Mouse (Mus musculus) left cerebral cortex, postnatal 4 days (tissue): ENCODE results near the gene Ece1. TPM values are rescaled to one million over a fixed set of nuclear protein-coding genes. Genes with fewer than 3 reads are reported as not detected.
"Not testable (repeated sequence)": the region's sequence is repeated elsewhere in the genome, so short reads cannot be mapped to it uniquely, and the experiment has no call there.

Source experiments
- DNase-seq: peaks from one replicate; pipeline ENCODE4 v3.0.0-alpha.2; 2022
- intact Hi-C: fragments of 180-260 bp; cut with DNase I; formaldehyde crosslinking; loops from one replicate; pipeline ENCODE4 v1.15.1; 2025
- total RNA-seq, 2 experiments: library from RNA; stranded (reverse); gene quantifications; 2 replicates each; pipeline ENCODE4 v1.2.3; 2021

Ece1 gene
- total RNA-seq, 2 experiments from 2014 or later = 47.3 to 49.5 TPM

DNA sequence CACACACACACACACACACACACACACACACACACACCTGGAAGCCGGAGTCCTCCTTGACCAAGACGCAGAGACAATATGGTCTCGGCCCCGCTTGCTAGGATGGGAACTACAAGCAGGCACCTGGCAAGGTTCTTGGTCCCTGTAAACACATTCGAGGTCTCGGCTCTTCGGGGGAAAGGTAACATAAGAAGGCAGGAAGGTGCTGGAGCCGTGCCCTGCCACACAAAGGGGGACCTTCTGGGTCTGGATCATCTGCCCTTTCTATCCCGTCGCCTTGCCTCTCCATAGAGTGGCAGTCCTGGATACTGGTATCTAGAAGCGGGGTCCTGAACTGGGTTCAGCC is 102.5 kb downstream of the Ece1 start:
- no peak for DNase-seq
- intact Hi-C loops = loop anchor here (10.0 kb wide), 2 partner anchors 150 to 350 kb away; no protein-coding TSS in a partner anchor

- intact Hi-C loops = loop anchor here (10.0 kb wide), 2 partner anchors 147 to 347 kb away; no protein-coding TSS in a partner anchor
- DNase-seq = peak; percentile 57
Measured at GRCm38 (mm10) chr4:137968203-137968602, 106.2 kb downstream of the Ece1 start.

GRCm38 (mm10) chr4:137970623-137971199 is 108.7 kb downstream of the Ece1 start:
- DNase-seq, intact Hi-C loops: not testable (repeated sequence)

DNA sequence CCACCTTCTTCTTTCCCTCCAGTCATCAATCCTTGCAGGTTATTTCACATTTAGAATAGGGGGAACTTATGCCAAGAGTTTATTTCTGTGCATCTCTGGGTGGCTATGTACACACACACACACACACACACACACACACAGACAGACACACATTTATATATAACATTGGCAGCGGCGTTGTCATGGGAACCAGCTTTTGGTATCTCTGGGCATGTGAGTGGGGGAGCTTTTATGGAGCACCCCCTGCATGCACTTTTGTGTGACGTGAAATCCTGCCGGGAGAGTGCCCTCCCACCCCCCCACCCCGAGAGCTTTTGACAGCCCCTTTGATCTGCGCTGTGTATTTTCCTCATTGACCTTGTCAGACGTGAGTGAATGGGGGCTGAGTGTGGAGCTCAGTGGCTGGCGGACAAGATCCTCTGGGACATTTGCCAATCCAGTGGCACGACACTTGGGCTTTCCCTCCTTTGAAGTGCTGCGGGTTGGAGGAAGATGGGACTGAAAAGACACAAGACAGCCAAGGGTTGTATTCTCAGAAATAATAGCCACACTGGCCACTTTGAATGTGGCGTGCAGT is 112.9 kb downstream of the Ece1 start:
- DNase-seq, intact Hi-C loops: not testable (repeated sequence)

GRCm38 (mm10) chr4:137979066-137979644 is 117.1 kb downstream of the Ece1 start:
- DNase-seq, intact Hi-C loops: not testable (repeated sequence)

- no peak for DNase-seq
- intact Hi-C loops = no loop called here
Measured at GRCm38 (mm10) chr4:137982869-137983268, 120.8 kb downstream of the Ece1 start.

DNA sequence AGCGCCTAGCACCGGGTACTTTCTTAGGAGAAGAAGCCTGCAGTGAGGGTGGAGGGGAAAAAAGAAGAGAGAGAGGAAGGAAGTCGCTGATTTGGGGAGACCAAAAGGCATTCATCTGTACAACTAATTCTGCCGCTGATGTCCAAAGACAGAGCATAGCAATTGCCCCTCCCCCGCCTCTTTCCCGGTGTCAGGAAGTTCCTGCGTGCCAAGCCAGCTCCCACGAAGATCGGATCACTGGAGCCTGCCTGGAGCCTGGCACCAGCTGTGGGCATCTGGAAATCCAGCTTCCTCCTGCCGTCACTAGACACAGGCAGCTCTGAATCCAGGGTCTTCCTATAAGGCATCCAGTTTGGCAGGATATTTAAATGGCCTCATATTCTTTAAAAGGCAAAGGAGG is 122.2 kb downstream of the Ece1 start:
- DNase-seq = peak; percentile 40
- intact Hi-C loops = no loop called here

- DNase-seq = no peak
- intact Hi-C loops = no loop called here
Measured at GRCm38 (mm10) chr4:137984746-137985145, 122.7 kb downstream of the Ece1 start.

GRCm38 (mm10) chr4:137989426-137989825 is 127.4 kb downstream of the Ece1 start:
- DNase-seq = no peak
- intact Hi-C loops = no loop called here

GRCm38 (mm10) chr4:137990433-137990832 is 128.4 kb downstream of the Ece1 start:
- DNase-seq = no peak
- intact Hi-C loops = no loop called here

DNA sequence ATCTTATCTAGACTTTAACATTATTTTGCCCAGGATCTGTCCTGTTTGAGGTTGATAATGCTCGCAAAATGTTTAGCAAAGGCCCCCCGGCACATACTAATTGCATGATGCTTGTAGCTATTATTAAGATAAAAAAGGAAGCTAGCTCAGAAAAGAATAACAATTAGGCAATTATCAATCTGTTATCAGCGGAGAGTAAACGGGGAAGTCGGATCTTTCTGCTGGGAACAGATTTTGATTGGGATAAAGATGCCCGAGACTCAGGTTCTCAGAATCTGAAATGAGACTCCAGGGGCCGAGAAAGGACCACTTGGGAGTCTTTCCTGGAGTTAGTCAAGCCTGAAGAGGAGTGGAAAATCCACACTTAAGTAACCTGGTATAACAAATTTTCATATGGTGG is 129.2 kb downstream of the Ece1 start:
- no peak for DNase-seq
- intact Hi-C loops = no loop called here

GRCm38 (mm10) chr4:137992890-137993289 is 130.9 kb downstream of the Ece1 start, which contains the start of gene Eif4g3:
TSS of gene Eif4g3 (plus strand) at chr4:137993022.
- no peak for DNase-seq
- intact Hi-C loops = no loop called here

DNA sequence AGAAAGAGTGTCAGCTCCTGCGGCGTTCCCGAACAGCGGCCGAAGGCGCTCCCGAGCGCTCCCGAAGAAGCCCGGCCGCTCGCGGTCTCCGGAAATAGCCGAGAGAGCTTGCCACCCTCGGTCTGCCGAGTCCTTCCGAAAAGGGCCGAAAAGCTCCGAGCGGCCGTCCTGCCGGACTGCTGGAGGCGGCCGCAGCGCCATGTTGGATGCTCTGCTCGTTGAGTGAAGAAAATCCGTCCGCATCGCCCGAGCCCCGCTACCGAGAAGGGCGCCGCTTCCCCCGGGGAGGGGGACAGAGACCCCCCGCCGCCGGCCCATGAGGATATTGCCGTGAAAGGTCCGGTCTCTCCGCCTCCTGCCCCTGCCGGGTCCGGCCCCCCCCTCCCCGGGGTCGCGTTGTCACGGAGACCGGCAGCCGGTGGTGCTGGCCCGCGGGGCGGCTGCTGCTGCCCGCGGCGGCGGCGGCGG is 131.3 kb downstream of the Ece1 start:
- peak; percentile 100 for DNase-seq
- intact Hi-C loops = no loop called here

GRCm38 (mm10) chr4:137993821-137994561 is 132.0 kb downstream of the Ece1 start:
- intact Hi-C loops = no loop called here
- peak; percentile 21 for DNase-seq

GRCm38 (mm10) chr4:137994562-137995336 is 132.7 kb downstream of the Ece1 start:
- intact Hi-C loops = no loop called here

DNA sequence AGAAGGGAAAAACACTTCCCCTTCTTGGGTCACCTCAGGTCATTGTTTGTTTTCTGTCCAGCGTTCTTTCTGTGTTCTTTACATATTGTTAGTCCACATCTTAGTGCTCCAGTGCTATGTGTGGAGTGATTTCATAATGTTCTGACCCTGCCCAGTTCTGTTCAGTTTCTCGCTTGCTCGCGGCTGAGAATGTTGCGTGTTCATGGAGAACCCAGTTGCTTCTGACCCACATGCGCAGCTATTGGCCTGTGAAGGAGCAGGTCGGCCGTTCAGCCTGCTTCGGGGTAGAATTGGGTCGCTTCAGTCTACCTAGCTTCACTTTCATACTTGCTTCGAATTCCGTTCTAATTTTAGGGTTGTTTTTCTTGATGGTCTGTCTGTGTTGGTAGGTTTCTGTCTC is 133.4 kb downstream of the Ece1 start:
- no peak for DNase-seq
- intact Hi-C loops = no loop called here

More at GRCm38 (mm10) chr4:137994562-137995336, 132.7 kb downstream of the Ece1 start:
- DNase-seq = no peak

DNA sequence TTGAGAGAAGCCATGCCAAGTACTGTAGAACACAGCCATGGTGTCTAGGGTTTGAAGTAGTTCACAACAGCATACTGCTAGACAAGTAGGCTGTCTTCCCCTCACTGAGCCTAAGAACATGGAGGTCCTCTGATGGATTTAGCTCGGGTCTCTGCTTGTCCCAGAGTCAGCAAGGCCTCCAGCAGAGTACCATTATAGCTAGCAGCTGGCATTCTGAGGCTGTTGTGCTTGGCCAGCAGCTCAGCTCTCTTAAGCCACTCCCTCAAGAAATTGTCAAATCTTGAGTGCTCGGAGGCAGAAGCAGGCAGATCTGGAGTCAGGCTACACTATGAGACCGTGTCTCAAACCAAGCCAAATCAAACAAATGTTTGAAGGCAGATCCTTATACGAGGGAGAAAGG is 136.2 kb downstream of the Ece1 start:
- DNase-seq = no peak
- intact Hi-C loops = no loop called here

GRCm38 (mm10) chr4:138000682-138001081 is 138.6 kb downstream of the Ece1 start:
- intact Hi-C loops = no loop called here
- peak; percentile 27 for DNase-seq

DNA sequence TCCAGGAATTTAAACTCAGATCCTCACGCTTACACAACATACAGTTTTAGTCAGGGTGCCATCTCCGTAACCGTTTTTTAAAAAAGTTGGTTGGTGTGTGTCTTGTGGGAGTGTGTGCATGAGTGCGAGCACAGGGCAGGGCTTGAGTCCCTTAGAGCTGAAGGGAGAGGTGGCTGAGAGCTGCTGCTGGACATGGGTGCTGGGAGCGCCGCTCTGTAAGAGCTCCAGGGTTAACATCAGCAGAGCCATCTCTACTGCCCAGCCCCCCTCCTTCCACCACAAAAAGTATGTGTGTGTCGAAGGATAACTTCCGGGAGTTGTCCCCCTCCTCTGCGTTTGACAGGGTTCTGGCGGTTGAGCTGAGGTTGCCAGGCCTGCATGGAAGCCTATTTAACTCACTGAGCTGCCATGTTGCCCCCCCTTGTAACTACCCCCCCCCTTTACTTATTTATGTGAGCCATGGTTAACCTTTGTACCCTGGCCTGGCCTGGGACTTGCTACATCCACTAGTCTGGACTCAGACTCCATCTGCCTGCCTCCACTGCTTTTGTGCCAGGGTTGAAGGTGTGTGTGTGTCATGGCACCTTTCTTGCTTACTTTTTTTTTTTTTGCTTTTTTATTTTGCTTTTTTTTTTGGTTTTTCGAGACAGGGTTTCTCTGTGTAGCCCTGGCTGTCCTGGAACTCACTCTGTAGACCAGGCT is 142.0 kb downstream of the Ece1 start:
- intact Hi-C loops = no loop called here
- DNase-seq = no peak

DNA sequence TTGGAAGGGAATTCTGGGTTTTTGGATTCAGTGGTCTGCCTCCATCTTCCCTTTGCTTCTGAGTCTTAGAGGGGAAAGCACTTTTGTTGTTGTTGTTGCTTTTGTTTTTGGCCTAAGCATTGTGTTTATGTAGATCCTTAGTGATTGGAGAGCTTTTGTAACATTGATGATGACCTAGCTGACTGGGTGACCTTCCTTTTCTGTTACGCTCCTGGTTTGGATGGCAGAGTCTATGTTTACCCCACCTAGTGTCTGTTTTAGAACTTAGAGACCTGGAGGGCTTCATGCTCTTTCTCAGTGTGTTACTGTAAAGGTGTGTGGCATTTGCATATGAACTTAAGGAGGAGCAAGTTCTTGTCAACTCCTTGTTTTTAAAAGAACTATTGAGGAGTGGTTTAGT is 143.7 kb downstream of the Ece1 start:
- intact Hi-C loops = no loop called here
- no peak for DNase-seq
